Mouse (Mus musculus) lung, embryonic 14.5 days (tissue): ENCODE measurements around the gene Slc1a2. TPM values are rescaled to one million over a fixed set of nuclear protein-coding genes. Genes with fewer than 3 reads are reported as not detected.

Source experiments
- ATAC-seq: fragments of 200-750 bp; cut with Nextera tagmentation; 2 replicates; pipeline ENCODE4 v1.8.0; 2017; ENCODE audit warnings: mild to moderate bottlenecking, moderate TSS enrichment, moderate library complexity; ENCODE audit not compliant: insufficient read depth
- DNase-seq: peaks from one replicate; pipeline ENCODE4 v3.0.0-alpha.2; 2015
- H3K27ac ChIP-seq: fragments of 300-500 bp; sonication (generic); 2 replicates; pipeline ENCODE4 v1.5.1; 2014; ENCODE audit warnings: low read depth, mild to moderate bottlenecking, moderate library complexity
- H3K27me3 ChIP-seq: fragments of 300-500 bp; sonication (generic); 2 replicates; pipeline ENCODE4 v1.6.1; 2014; ENCODE audit warnings: low read length, control low read depth; ENCODE audit not compliant: insufficient read depth
- H3K36me3 ChIP-seq: fragments of 300-500 bp; sonication (generic); 2 replicates; pipeline ENCODE4 v1.6.1; 2014; ENCODE audit warnings: control low read depth; ENCODE audit not compliant: insufficient read depth
- H3K4me1 ChIP-seq: fragments of 300-500 bp; sonication (generic); 2 replicates; pipeline ENCODE4 v1.6.1; 2014; ENCODE audit warnings: antibody characterized with exemption, control low read depth; ENCODE audit not compliant: insufficient read depth
- H3K4me2 ChIP-seq: fragments of 300-500 bp; sonication (generic); 2 replicates; pipeline ENCODE4 v1.6.1; 2014; ENCODE audit warnings: mild to moderate bottlenecking
- H3K4me3 ChIP-seq: fragments of 300-500 bp; sonication (generic); 2 replicates; pipeline ENCODE4 v1.5.1; 2014; ENCODE audit warnings: low read depth, low read length
- H3K9ac ChIP-seq: fragments of 300-500 bp; sonication (generic); 2 replicates; pipeline ENCODE4 v1.6.1; 2014
- H3K9me3 ChIP-seq: fragments of 300-500 bp; sonication (generic); 2 replicates; pipeline ENCODE4 v1.6.1; 2016; ENCODE audit warnings: low read depth, low read length, control low read depth
- CTCF ChIP-seq: IDR thresholded peaks from 2 replicates; pipeline ENCODE4 v1.5.1; 2016; ENCODE audit warnings: antibody characterized with exemption, low read depth
- WGBS: fragments of 180-500 bp; shearing (Covaris S2); extraction: QIAGEN DNeasy Blood & Tissue Kit; methylation state at CpG from one replicate; pipeline ENCODE4 v1.1.7; 2014; 5-methylcytosine and 5-hydroxymethylcytosine counted together
- polyA plus RNA-seq: library from polyadenylated mRNA; unstranded; fragments of >200 nt; fragmentation: Nextera tagmentation; extraction: Ambion mirVana; gene quantifications from 2 replicates; pipeline ENCODE4 v1.2.1, GENCODE M21; 2014

The Slc1a2 gene
- polyA plus RNA-seq, 1 experiment from 2014 or later: 0.42 TPM

GRCm38 (mm10) chr2:102663339-102663738 lies 4.9 kb downstream of the Slc1a2 start:
- 12% methylated on average over 6 of the region's 6 CpGs for WGBS
- DNase-seq (peak; percentile 35), ATAC-seq (no peak)
- Histone ChIP-seq H3K4me3 (no peak overlapping the region), H3K36me3 (no peaks in the 10 kb centered on the region), H3K9me3 (no peaks in the 10 kb centered on the region), H3K4me2 (no peak overlapping the region), H3K9ac (no peak overlapping the region), H3K27me3 (peaks cover 23% of the 10 kb centered on the region), H3K27ac (no peak overlapping the region), H3K4me1 (0 out of 2 replicates have a peak, but pooled peaks cover 4% of the 10 kb centered on the region)
- TF ChIP-seq CTCF: no peak

- Histone ChIP-seq H3K27ac (peak overlapping the region; percentile 37), H3K4me2 (no peak overlapping the region), H3K4me3 (no peak overlapping the region), H3K9me3 (no peaks in the 10 kb centered on the region), H3K9ac (no peak overlapping the region), H3K27me3 (peaks cover 19% of the 10 kb centered on the region), H3K36me3 (no peaks in the 10 kb centered on the region), H3K4me1 (0 out of 2 replicates have a peak, but pooled peaks cover 4% of the 10 kb centered on the region)
- ATAC-seq (peak; percentile 70), DNase-seq (peak; percentile 77)
- TF ChIP-seq CTCF: no peak
- 40% methylated on average over 3 of the region's 3 CpGs for WGBS
These were observed 5.4 kb downstream of the Slc1a2 start for GRCm38 (mm10) chr2:102663865-102664264.

GRCm38 (mm10) chr2:102667981-102668380 lies 9.5 kb downstream of the Slc1a2 start:
- ATAC-seq: peak; percentile 48; the same call in 1 of the 2 replicates
- no peaks in the 10 kb centered on the region for H3K27me3 ChIP-seq
- no peak overlapping the region for H3K9ac ChIP-seq
- H3K4me2 ChIP-seq: no peak overlapping the region
- WGBS: 42% methylated on average over 6 of the region's 6 CpGs
- H3K9me3 ChIP-seq: no peaks in the 10 kb centered on the region
- no peak for TF ChIP-seq CTCF
- DNase-seq: peak; percentile 59
- no peaks in the 10 kb centered on the region for H3K36me3 ChIP-seq
- H3K27ac ChIP-seq: no peak overlapping the region
- 0 out of 2 replicates have a peak, but pooled peaks cover 4% of the 10 kb centered on the region for H3K4me1 ChIP-seq
- no peak overlapping the region for H3K4me3 ChIP-seq

- peak; percentile 66; the same call in 1 of the 2 replicates for ATAC-seq
These were observed 11.1 kb downstream of the Slc1a2 start for GRCm38 (mm10) chr2:102669580-102669979.

GRCm38 (mm10) chr2:102674582-102674981 lies 16.1 kb downstream of the Slc1a2 start:
- TF ChIP-seq CTCF: no peak
- no peaks in the 10 kb centered on the region for H3K4me1 ChIP-seq
- DNase-seq: no peak
- no peak overlapping the region for H3K4me3 ChIP-seq
- no peaks in the 10 kb centered on the region for H3K27me3 ChIP-seq
- H3K27ac ChIP-seq: no peak overlapping the region
- H3K4me2 ChIP-seq: no peak overlapping the region
- H3K9me3 ChIP-seq: no peaks in the 10 kb centered on the region
- H3K36me3 ChIP-seq: no peaks in the 10 kb centered on the region
- no peak overlapping the region for H3K9ac ChIP-seq
- no peak for ATAC-seq
- WGBS: 66% methylated on average over 2 of the region's 2 CpGs

More at GRCm38 (mm10) chr2:102669580-102669979, 11.1 kb downstream of the Slc1a2 start:
- Histone ChIP-seq H3K36me3 (no peaks in the 10 kb centered on the region), H3K27ac (no peak overlapping the region), H3K9me3 (no peaks in the 10 kb centered on the region), H3K4me1 (0 out of 2 replicates have a peak, but pooled peaks cover 4% of the 10 kb centered on the region), H3K9ac (no peak overlapping the region), H3K4me2 (no peak overlapping the region), H3K4me3 (no peak overlapping the region), H3K27me3 (no peaks in the 10 kb centered on the region)
- peak; percentile 59 for DNase-seq
- no peak for TF ChIP-seq CTCF
- 15% methylated on average over 6 of the region's 6 CpGs for WGBS

GRCm38 (mm10) chr2:102675275-102675674 lies 16.8 kb downstream of the Slc1a2 start:
- no peaks in the 10 kb centered on the region for H3K4me1 ChIP-seq
- peak; percentile 58 for DNase-seq
- no peak overlapping the region for H3K4me2 ChIP-seq
- peak; percentile 73 for TF ChIP-seq CTCF
- H3K9me3 ChIP-seq: no peaks in the 10 kb centered on the region
- no peak for ATAC-seq
- H3K27me3 ChIP-seq: no peaks in the 10 kb centered on the region
- no peak overlapping the region for H3K9ac ChIP-seq
- no peaks in the 10 kb centered on the region for H3K36me3 ChIP-seq
- WGBS: 70% methylated on average over 6 of the region's 6 CpGs
- no peak overlapping the region for H3K27ac ChIP-seq
- no peak overlapping the region for H3K4me3 ChIP-seq

GRCm38 (mm10) chr2:102676716-102677312 lies 18.4 kb downstream of the Slc1a2 start:
- no peak for TF ChIP-seq CTCF
- H3K27ac ChIP-seq: no peak overlapping the region
- H3K4me1 ChIP-seq: no peaks in the 10 kb centered on the region
- no peak overlapping the region for H3K9ac ChIP-seq
- no peaks in the 10 kb centered on the region for H3K36me3 ChIP-seq
- no peak overlapping the region for H3K4me2 ChIP-seq
- no peak for ATAC-seq
- no peak for DNase-seq
- H3K4me3 ChIP-seq: no peak overlapping the region
- H3K9me3 ChIP-seq: no peaks in the 10 kb centered on the region
- no peaks in the 10 kb centered on the region for H3K27me3 ChIP-seq
- 79% methylated on average over 9 of the region's 9 CpGs for WGBS
